Mouse (Mus musculus): ENCODE results near the gene Crybg1. TPM values are rescaled to one million over a fixed set of nuclear protein-coding genes. Genes with fewer than 3 reads are reported as not detected.

Crybg1 gene
- polyA plus RNA-seq, 1 experiment, result 14.8 TPM

DNA sequence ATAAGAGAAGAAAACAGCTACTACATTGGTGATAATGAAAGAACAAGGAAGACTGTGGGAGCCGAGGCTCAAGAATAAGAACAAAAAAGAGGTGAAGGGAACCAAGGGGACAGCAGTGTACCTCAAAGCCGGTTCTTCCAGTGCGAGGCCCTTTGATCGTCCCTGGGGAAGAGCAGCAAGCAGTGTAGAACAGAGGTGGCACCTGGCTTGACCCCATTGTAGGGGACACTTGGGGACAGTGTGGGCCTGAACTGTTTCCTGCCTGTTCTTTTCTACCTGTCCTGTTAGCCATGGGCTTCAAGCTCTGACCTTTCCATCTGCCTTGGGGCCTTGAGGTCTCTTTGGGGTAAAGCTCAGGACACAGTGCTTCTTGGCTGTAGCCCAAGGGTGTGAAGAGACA, 85.7 kb downstream of the Crybg1 start:
- no peak overlapping the region for H3K4me3 ChIP-seq (ENCODE audit: low read depth, low read length)
- 90% methylated on average over 4 of the region's 4 CpGs for WGBS
- H3K27me3 ChIP-seq (ENCODE audit: control insufficient read depth, insufficient read depth, low read length), result no peaks in the 10 kb centered on the region
- H3K4me1 ChIP-seq (ENCODE audit: control insufficient read depth, insufficient read depth, insufficient read length, low read length), result no peaks in the 10 kb centered on the region
- no peak overlapping the region for H3K27ac ChIP-seq (ENCODE audit: insufficient read depth, low read depth, low read length)
- H3K36me3 ChIP-seq (ENCODE audit: control insufficient read depth, insufficient read depth, low read length), result no peaks in the 10 kb centered on the region
- TF ChIP-seq POLR2A (IDR thresholded peaks at IDR 0.05; ENCODE audit: low read depth, low read length) (no peak), CTCF (IDR thresholded peaks at IDR 0.05; ENCODE audit: extremely low read depth, insufficient read length, insufficient replicate concordance, low read depth, low read length) (no peak)

DNA sequence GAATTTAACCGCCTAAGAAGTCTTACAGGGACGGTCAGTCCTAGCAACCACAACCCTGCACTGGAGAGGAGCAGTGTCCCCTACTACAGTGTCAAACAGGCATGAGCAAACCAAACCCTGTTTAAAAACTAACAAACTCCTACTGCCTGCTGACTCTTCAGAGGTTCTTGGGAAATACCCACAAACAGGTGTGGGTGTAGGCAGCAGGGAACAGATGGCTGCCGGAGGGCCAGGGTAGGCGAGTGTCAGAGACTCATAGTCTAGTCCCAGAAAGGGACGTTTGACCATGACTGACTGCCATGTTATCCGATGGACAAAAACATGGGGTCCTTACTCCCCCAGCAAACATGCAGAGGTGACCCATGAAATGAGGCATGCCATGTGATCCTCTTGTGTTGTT, 97.7 kb downstream of the Crybg1 start:
- 92% methylated on average over 6 of the region's 6 CpGs for WGBS
- Histone ChIP-seq H3K4me1 (ENCODE audit: control insufficient read depth, insufficient read depth, insufficient read length, low read length) (no peaks in the 10 kb centered on the region), H3K27me3 (ENCODE audit: control insufficient read depth, insufficient read depth, low read length) (no peaks in the 10 kb centered on the region), H3K36me3 (ENCODE audit: control insufficient read depth, insufficient read depth, low read length) (no peaks in the 10 kb centered on the region), H3K4me3 (ENCODE audit: low read depth, low read length) (no peak overlapping the region), H3K27ac (ENCODE audit: insufficient read depth, low read depth, low read length) (no peak overlapping the region)
- TF ChIP-seq CTCF (IDR thresholded peaks at IDR 0.05; ENCODE audit: extremely low read depth, insufficient read length, insufficient replicate concordance, low read depth, low read length), result no peak
- TF ChIP-seq POLR2A (IDR thresholded peaks at IDR 0.05; ENCODE audit: low read depth, low read length), result no peak

DNA sequence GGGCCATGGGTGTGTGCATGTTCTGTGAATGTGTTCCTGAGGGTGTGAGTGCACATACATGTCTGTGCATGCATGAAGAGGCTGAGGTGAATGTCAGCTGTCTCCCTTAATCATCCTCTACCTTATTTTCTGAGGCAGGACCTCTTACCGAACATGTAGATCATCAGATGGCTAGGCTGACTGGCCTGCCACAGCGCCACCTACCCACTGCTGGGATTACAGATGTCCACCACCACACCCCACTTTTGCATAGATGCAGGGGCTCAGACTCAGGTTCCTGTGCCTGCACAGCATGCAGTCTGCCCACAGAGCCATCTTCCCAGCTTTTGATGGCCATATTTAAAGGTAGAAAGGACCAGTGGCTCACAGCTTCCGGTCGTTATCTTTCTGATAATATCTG, 103.9 kb downstream of the Crybg1 start:
- 60% methylated on average over 4 of the region's 4 CpGs for WGBS
- TF ChIP-seq POLR2A (IDR thresholded peaks at IDR 0.05; ENCODE audit: low read depth, low read length), result no peak
- peak; percentile 31; the same call in 1 of the 2 replicates for TF ChIP-seq CTCF (IDR thresholded peaks at IDR 0.05; ENCODE audit: extremely low read depth, insufficient read length, insufficient replicate concordance, low read depth, low read length)

DNA sequence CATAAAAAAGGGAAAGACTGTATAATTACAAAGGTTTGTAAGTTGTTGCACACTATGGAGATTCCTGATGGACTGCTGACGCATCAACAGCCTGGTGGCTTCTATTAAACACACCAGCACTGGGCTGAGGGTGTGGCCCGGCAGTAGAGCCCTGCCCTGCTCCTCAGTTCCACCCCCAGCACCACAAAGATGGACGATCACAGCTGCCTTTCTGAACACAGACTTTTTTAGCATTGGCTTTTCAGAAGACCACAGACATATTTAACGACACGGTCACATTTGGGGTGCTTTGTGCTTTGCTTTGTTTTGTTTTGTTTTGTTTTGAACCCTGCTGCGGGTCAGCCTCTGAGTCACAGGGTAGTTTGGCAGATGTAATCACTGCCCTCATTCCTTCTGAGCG, 105.0 kb downstream of the Crybg1 start:
- TF ChIP-seq POLR2A (IDR thresholded peaks at IDR 0.05; ENCODE audit: low read depth, low read length), result no peak
- no peak for TF ChIP-seq CTCF (IDR thresholded peaks at IDR 0.05; ENCODE audit: extremely low read depth, insufficient read length, insufficient replicate concordance, low read depth, low read length)
- Histone ChIP-seq H3K27ac (ENCODE audit: insufficient read depth, low read depth, low read length) (no peak overlapping the region), H3K4me3 (ENCODE audit: low read depth, low read length) (no peak overlapping the region), H3K27me3 (ENCODE audit: control insufficient read depth, insufficient read depth, low read length) (no peaks in the 10 kb centered on the region; the same call in 1 of the 2 replicates), H3K36me3 (ENCODE audit: control insufficient read depth, insufficient read depth, low read length) (no peaks in the 10 kb centered on the region), H3K4me1 (ENCODE audit: control insufficient read depth, insufficient read depth, insufficient read length, low read length) (0 out of 2 replicates have a peak, but pooled peaks cover 2% of the 10 kb centered on the region)
- 43% methylated on average over 7 of the region's 7 CpGs for WGBS

More for the DNA sequence above, 103.9 kb downstream of the Crybg1 start:
- no peaks in the 10 kb centered on the region for H3K36me3 ChIP-seq (ENCODE audit: control insufficient read depth, insufficient read depth, low read length)
- H3K4me1 ChIP-seq (ENCODE audit: control insufficient read depth, insufficient read depth, insufficient read length, low read length), result 0 out of 2 replicates have a peak, but pooled peaks cover 2% of the 10 kb centered on the region
- no peaks in the 10 kb centered on the region; the same call in 1 of the 2 replicates for H3K27me3 ChIP-seq (ENCODE audit: control insufficient read depth, insufficient read depth, low read length)
- H3K27ac ChIP-seq (ENCODE audit: insufficient read depth, low read depth, low read length), result no peak overlapping the region
- H3K4me3 ChIP-seq (ENCODE audit: low read depth, low read length), result no peak overlapping the region

DNA sequence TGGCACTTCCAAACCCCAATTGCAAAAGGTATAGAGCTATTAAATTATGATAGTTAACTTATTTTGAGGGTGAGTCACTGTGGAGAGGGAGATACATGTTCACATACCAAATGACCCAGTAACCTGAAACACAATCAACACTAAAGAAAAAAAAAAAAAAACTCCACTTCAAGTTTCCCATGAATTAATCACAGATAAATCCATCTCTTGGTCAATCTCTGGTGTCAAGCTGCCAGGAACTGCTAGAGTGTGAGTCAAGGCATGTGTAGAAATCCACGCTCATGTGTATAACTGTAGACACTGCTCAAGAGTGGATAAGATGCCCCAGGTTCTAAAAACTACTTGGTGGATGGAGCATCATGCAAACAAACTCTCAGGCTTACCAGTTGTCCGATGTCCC, 109.5 kb downstream of the Crybg1 start:
- Histone ChIP-seq H3K27ac (ENCODE audit: insufficient read depth, low read depth, low read length) (no peak overlapping the region), H3K4me1 (ENCODE audit: control insufficient read depth, insufficient read depth, insufficient read length, low read length) (peaks cover 6% of the 10 kb centered on the region; the same call in 1 of the 2 replicates), H3K27me3 (ENCODE audit: control insufficient read depth, insufficient read depth, low read length) (no peaks in the 10 kb centered on the region; the same call in 1 of the 2 replicates), H3K4me3 (ENCODE audit: low read depth, low read length) (no peak overlapping the region), H3K36me3 (ENCODE audit: control insufficient read depth, insufficient read depth, low read length) (no peaks in the 10 kb centered on the region)
- TF ChIP-seq CTCF (IDR thresholded peaks at IDR 0.05; ENCODE audit: extremely low read depth, insufficient read length, insufficient replicate concordance, low read depth, low read length) (no peak), POLR2A (IDR thresholded peaks at IDR 0.05; ENCODE audit: low read depth, low read length) (no peak)
- WGBS, result 92% methylated on average over 2 of the region's 2 CpGs

DNA sequence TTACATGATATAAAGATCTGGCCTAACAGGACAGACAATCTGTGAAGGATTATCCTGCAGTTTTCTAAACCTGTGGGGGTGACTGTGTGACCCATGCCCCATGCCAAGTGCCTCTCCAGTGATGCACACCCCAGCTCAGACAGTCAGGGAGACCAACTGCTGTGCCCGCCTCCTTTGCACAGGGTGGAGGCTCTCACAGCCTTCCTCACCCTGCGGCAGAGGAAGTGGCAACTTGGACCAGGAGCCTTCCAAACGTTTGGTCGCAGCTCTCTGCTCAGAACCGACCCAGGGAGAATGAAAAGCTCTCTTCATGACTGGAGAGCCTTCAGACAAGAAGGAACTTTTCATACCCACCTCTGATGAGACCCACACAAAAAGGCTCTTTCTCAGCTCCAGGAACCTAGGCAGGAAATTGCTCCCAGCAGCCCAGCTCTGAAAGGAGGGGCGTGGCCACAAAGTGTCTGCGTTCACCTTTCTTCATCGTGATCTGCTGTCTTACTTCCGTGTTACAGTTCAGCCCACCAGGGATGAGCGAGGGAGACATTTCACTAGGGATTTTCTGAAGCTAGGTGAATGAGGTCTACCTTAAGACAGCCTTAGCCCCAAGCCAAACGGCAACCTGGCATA, 110.6 kb downstream of the Crybg1 start:
- Histone ChIP-seq H3K4me1 (ENCODE audit: control insufficient read depth, insufficient read depth, insufficient read length, low read length) (peaks cover 4% of the 10 kb centered on the region; the same call in 1 of the 2 replicates), H3K36me3 (ENCODE audit: control insufficient read depth, insufficient read depth, low read length) (no peaks in the 10 kb centered on the region), H3K27me3 (ENCODE audit: control insufficient read depth, insufficient read depth, low read length) (no peaks in the 10 kb centered on the region; the same call in 1 of the 2 replicates), H3K4me3 (ENCODE audit: low read depth, low read length) (peak overlapping the region; percentile 58), H3K27ac (ENCODE audit: insufficient read depth, low read depth, low read length) (peak overlapping the region; percentile 62)
- TF ChIP-seq CTCF (IDR thresholded peaks at IDR 0.05; ENCODE audit: extremely low read depth, insufficient read length, insufficient replicate concordance, low read depth, low read length), result no peak
- no peak for TF ChIP-seq POLR2A (IDR thresholded peaks at IDR 0.05; ENCODE audit: low read depth, low read length)
- WGBS, result 10% methylated on average over 11 of the region's 11 CpGs

DNA sequence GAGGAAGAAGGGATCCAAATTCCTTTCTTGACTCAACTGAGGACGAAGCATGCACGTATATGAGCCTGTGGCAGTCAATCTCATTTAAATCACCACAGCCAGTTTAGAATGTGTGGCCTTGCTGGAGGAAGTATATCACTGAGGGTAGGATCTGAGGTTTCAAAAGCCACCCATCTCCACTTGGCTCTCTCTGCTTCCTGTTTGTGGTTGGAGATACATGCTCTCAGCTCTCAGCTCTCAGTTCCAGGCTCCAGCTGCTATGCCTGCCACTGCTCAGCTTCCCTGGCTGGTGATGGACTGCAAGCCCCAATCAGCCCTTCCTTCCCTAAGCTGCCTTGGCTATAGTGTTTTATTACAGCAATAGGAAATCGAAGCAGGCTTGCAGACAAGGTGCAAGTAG, 119.1 kb downstream of the Crybg1 start:
- no peaks in the 10 kb centered on the region for H3K36me3 ChIP-seq (ENCODE audit: control insufficient read depth, insufficient read depth, low read length)
- WGBS, result 71% methylated on average over 3 of the region's 3 CpGs
- H3K27ac ChIP-seq (ENCODE audit: insufficient read depth, low read depth, low read length), result no peak overlapping the region
- H3K4me1 ChIP-seq (ENCODE audit: control insufficient read depth, insufficient read depth, insufficient read length, low read length), result no peaks in the 10 kb centered on the region
- H3K4me3 ChIP-seq (ENCODE audit: low read depth, low read length), result no peak overlapping the region
- no peaks in the 10 kb centered on the region for H3K27me3 ChIP-seq (ENCODE audit: control insufficient read depth, insufficient read depth, low read length)
- TF ChIP-seq CTCF (IDR thresholded peaks at IDR 0.05; ENCODE audit: extremely low read depth, insufficient read length, insufficient replicate concordance, low read depth, low read length), result no peak

Data from small intestine, adult 2 months (tissue).